In the genomic region with DNA sequence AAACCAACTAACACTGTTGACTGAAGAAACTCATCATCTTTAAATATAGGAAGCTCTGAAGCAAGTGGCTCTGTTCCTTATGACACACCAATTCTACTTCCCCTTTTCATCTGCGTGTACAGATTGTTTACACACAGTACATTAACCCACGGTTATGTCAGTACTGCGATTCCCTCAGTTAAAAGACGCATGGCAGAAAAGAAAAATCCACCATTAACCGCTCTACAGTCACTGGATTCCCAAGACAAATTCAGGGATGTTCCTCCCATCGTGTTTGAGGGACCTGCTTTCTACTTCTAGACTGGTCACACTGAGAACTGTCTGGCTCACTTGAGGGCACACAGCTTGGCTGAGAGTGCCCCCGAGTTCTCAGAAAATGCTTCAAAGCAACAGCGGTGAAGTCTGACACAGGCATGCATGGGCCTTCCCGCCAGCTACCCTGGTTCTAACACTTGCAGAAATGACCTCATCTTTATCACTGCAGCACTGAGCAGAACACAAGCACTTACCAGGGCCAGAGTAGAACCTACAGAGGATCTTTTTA, we compare ENCODE assay signal across 8 mouse cellular contexts. TPM values are rescaled to one million over a fixed set of nuclear protein-coding genes. Genes with fewer than 3 reads are reported as not detected.
DNase-seq lines count a peak whose midpoint lies in the region; ATAC-seq lines count a peak whose summit lies in the region.

No protein-coding gene starts in this region.

- intact Hi-C loops in left cerebral cortex, postnatal 36 days (cut with DNase I) = loop anchor here (5.0 kb wide), 2 partner anchors 53 to 118 kb away; partner anchors contain the start of genes Ankmy2 and Bzw2
- intact Hi-C loops in left cerebral cortex, postnatal 4 days (cut with DNase I) = loop anchor here (5.0 to 10.0 kb wide), 2 partner anchors 55 to 142 kb away; no protein-coding TSS in a partner anchor

- H3K36me3 ChIP-seq in neural tube, embryonic 12.5 days = peaks cover 6% of the 10 kb centered on the region; the same call in 1 of the 2 replicates
- no peaks in the 10 kb centered on the region for H3K36me3 ChIP-seq in liver, embryonic 16.5 days (ENCODE audit: control insufficient read depth, insufficient read depth)

- 0 out of 2 replicates have a peak, but pooled peaks cover 16% of the 10 kb centered on the region for H3K9me3 ChIP-seq in neural tube, embryonic 12.5 days
- no peaks in the 10 kb centered on the region for H3K9me3 ChIP-seq in liver, embryonic 16.5 days (replicated peaks; ENCODE audit: control insufficient read depth, low read length)

- no peaks in the 10 kb centered on the region for H3K27me3 ChIP-seq in neural tube, embryonic 12.5 days (replicated peaks)
- H3K27me3 ChIP-seq in liver, embryonic 16.5 days (ENCODE audit: control insufficient read depth, insufficient read depth, low read depth, low read length) = no peaks in the 10 kb centered on the region

- H3K4me2 ChIP-seq in neural tube, embryonic 12.5 days (replicated peaks) = peak overlapping the region; percentile 64
- H3K4me2 ChIP-seq in liver, embryonic 16.5 days (ENCODE audit: low read depth, low read length) = 0 out of 2 replicates have a peak overlapping the region, but pooled peaks have one; percentile 9

- no peak overlapping the region for H3K27ac ChIP-seq in neural tube, embryonic 12.5 days
- peak overlapping the region; percentile 24; the same call in 1 of the 2 replicates for H3K27ac ChIP-seq in liver, embryonic 16.5 days (ENCODE audit: low read length)

- no peak for DNase-seq in neural tube, embryonic 10.5 days (ENCODE audit: extremely low spot score, low spot score)
- DNase-seq in yolk sac, embryonic 10.5 days (ENCODE audit: low spot score) = no peak
- DNase-seq in left cerebral cortex, postnatal 36 days (ENCODE audit: low spot score in 2 of 2) = no peak
- no peak for DNase-seq in left cerebral cortex, postnatal 4 days

- ATAC-seq in neural tube, embryonic 12.5 days (ENCODE audit: low FRiP score, low read depth) = no peak
- ATAC-seq in erythroid progenitor cell, adult 5-6 weeks (replicated peaks; ENCODE audit: low FRiP score, poor library complexity, severe bottlenecking) = peak; percentile 26; the same call in 1 of the 2 replicates
- ATAC-seq in liver, embryonic 16.5 days (ENCODE audit: low read depth) = no peak
- peak; percentile 71 for ATAC-seq in neutrophil, adult 5-6 weeks (ENCODE audit: extremely low read depth, insufficient number of reproducible peaks, low FRiP score, poor library complexity, severe bottlenecking)

- 85% methylated on average over 9 of the region's 9 CpGs for WGBS in neural tube, embryonic 12.5 days
- 21% methylated on average over 9 of the region's 9 CpGs for WGBS in liver, embryonic 16.5 days (ENCODE audit: insufficient replicate concordance)

- H3K9ac ChIP-seq in neural tube, embryonic 12.5 days = no peak overlapping the region
- H3K9ac ChIP-seq in liver, embryonic 16.5 days (ENCODE audit: low read depth, low read length) = peak overlapping the region; percentile 20; the same call in 1 of the 2 replicates

- H3K4me3 ChIP-seq in neural tube, embryonic 12.5 days = no peak overlapping the region
- 0 out of 2 replicates have a peak overlapping the region, but pooled peaks have one; percentile 6 for H3K4me3 ChIP-seq in liver, embryonic 16.5 days (ENCODE audit: low read depth, low read length)

- H3K4me1 ChIP-seq in neural tube, embryonic 12.5 days = peaks cover 12% of the 10 kb centered on the region
- peaks cover 10% of the 10 kb centered on the region; the same call in 1 of the 2 replicates for H3K4me1 ChIP-seq in liver, embryonic 16.5 days (ENCODE audit: control insufficient read depth, low read depth, low read length)

RNA-seq across cellular contexts. Expression of gene Tspan13, which starts 2.7 kb away (rescaled TPM):
- polyA plus RNA-seq in neural tube, embryonic 12.5 days (2016; fragmentation: Nextera tagmentation; extraction: Ambion mirVana) = 255 and 277 TPM in 2 replicates
- total RNA-seq in erythroid progenitor cell, adult 5-6 weeks (2015; ENCODE audit: low replicate concordance) = 58.4 and 68.3 TPM in 2 replicates
- 30.5 and 44.0 TPM in 2 replicates for total RNA-seq in erythroid progenitor cell, adult 5-6 weeks (2017; ENCODE audit: low replicate concordance)
- polyA plus RNA-seq in liver, embryonic 16.5 days (2015; fragmentation: Nextera tagmentation; extraction: Ambion mirVana) = 16.6 and 16.8 TPM in 2 replicates
- total RNA-seq in neutrophil, adult 5-6 weeks (2017) = 228 and 237 TPM in 2 replicates
- 100 to 1,000 TPM; 192 to 206 TPM for total RNA-seq in left cerebral cortex, postnatal 36 days (2021)
- 100 to 1,000 TPM; 176 to 181 TPM for total RNA-seq in left cerebral cortex, postnatal 4 days (2021)

RNA-seq across cellular contexts. Expression of gene Agr2, which starts 46.9 kb away (rescaled TPM):
- not detected in 2 replicates for polyA plus RNA-seq in neural tube, embryonic 12.5 days (2016; fragmentation: Nextera tagmentation; extraction: Ambion mirVana)
- not detected in 2 replicates for total RNA-seq in erythroid progenitor cell, adult 5-6 weeks (2015; ENCODE audit: low replicate concordance)
- not detected in 2 replicates for total RNA-seq in erythroid progenitor cell, adult 5-6 weeks (2017; ENCODE audit: low replicate concordance)
- polyA plus RNA-seq in liver, embryonic 16.5 days (2015; fragmentation: Nextera tagmentation; extraction: Ambion mirVana) = 2.8 TPM in 1 of 2 replicates, not detected in the other
- total RNA-seq in neutrophil, adult 5-6 weeks (2017) = not detected in 2 replicates
- not detected for total RNA-seq in left cerebral cortex, postnatal 36 days (2021)
- not detected for total RNA-seq in left cerebral cortex, postnatal 4 days (2021)

Comparison
In these comparisons a context has a peak if more than half of its experiments do, and no peak if none do; other contexts are left out.
1. ATAC-seq: peak in erythroid progenitor cell, adult 5-6 weeks (single experiment) and neutrophil, adult 5-6 weeks (single experiment); none in neural tube, embryonic 12.5 days (single experiment) and liver, embryonic 16.5 days (single experiment).